Mouse (Mus musculus) cerebellum, adult 2 months (tissue): ENCODE measurements around the gene Elf3. TPM values are rescaled to one million over a fixed set of nuclear protein-coding genes. Genes with fewer than 3 reads are reported as not detected.

Experiments used
- DNase-seq, 2 experiments: peaks; one replicate each; pipeline ENCODE4 v3.0.0; 2021
- H3K27ac ChIP-seq: fragments of 200-500 bp; 2 replicates; pipeline ENCODE4 v1.5.1; 2012; ENCODE audit warnings: low read length, control low read depth, inconsistent platforms; ENCODE audit not compliant: insufficient read depth
- H3K27me3 ChIP-seq: fragments of 200-500 bp; 2 replicates; pipeline ENCODE4 v1.6.1; 2012; ENCODE audit warnings: inconsistent platforms, mild to moderate bottlenecking, low read length, moderate library complexity; ENCODE audit not compliant: control insufficient read depth, insufficient read depth
- H3K4me1 ChIP-seq: fragments of 200-500 bp; 2 replicates; pipeline ENCODE4 v1.6.1; 2011; ENCODE audit warnings: low read length; ENCODE audit not compliant: control insufficient read depth, insufficient read depth
- H3K4me3 ChIP-seq: fragments of 200-500 bp; replicated peaks from 2 replicates; pipeline ENCODE3; 2011; ENCODE audit warnings: mild to moderate bottlenecking, low read depth, low read length, control low read depth; ENCODE audit not compliant: insufficient read depth
- CTCF ChIP-seq: fragments of 200-500 bp; IDR thresholded peaks from 2 replicates; pipeline ENCODE4 v1.5.1; 2011; ENCODE audit warnings: low read depth, mild to moderate bottlenecking, control low read depth, low read length, moderate library complexity, borderline replicate concordance; ENCODE audit not compliant: insufficient read depth
- POLR2A ChIP-seq: fragments of 200-500 bp; IDR thresholded peaks from 2 replicates; pipeline ENCODE4 v1.6.1; 2011; ENCODE audit warnings: low read length, control low read depth, borderline replicate concordance; ENCODE audit not compliant: insufficient read depth
- WGBS: fragments of 180-500 bp; shearing (Covaris S2); methylation state at CpG from one replicate; pipeline ENCODE4 v1.1.7; 2018; 5-methylcytosine and 5-hydroxymethylcytosine counted together
- polyA plus RNA-seq: library from polyadenylated mRNA; depleted of rRNA; stranded (reverse); fragments of >200 nt; gene quantifications from 2 replicates; pipeline ENCODE4 v1.2.3, GENCODE M21; 2012; rRNA removed

Elf3 gene
- polyA plus RNA-seq, 1 experiment: 0.34 TPM

DNA sequence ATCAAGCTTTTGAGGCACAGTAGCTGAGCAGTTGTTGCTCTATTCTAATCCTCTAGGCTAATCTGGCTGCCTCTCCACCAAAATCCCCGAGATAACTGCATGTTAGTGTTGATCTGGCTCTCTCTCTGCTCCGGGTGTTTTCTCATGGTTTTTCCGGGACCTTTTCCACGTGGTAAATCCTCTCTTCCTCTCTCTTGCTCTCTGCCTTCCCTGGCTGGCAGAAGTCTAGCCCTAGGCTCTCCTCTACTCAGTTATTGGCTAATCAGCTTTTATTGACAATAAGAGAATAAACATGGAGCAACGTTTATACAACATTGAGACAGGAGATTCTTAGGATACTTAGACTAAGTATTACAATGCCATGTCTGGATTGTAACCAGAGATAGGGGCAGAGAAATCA lies 47.9 kb downstream of the Elf3 start:
- 57% methylated on average over 5 of the region's 5 CpGs for WGBS
- H3K4me1 ChIP-seq: no peaks in the 10 kb centered on the region
- no peaks in the 10 kb centered on the region for H3K27me3 ChIP-seq
- no peak overlapping the region for H3K4me3 ChIP-seq
- no peak overlapping the region for H3K27ac ChIP-seq
- DNase-seq: no peak
- TF ChIP-seq CTCF: no peak
- TF ChIP-seq POLR2A: no peak

DNA sequence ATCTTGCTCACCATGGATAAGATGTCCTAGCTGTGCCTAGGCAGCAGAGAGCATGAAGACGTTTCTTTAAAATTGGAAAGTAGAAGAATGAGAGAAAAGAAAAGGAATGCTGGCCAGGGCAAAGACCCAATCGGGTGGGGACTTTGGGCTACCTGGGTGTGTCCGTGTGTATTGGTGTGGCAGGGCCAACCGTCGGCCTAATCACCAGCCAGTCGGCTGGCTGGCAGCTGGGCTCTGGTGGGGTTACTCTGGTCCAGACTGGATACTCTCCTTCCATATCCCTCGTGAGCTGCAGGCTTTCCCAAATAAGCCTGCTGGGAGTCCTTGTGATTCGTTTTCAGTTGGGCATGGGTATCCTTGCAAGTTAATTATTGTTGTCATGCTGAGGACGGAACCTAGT lies 49.7 kb downstream of the Elf3 start:
- DNase-seq: no peak
- Histone ChIP-seq H3K27ac (no peak overlapping the region), H3K4me3 (no peak overlapping the region), H3K27me3 (no peaks in the 10 kb centered on the region), H3K4me1 (no peaks in the 10 kb centered on the region)
- TF ChIP-seq CTCF: no peak
- no peak for TF ChIP-seq POLR2A
- WGBS: 67% methylated on average over 9 of the region's 9 CpGs

DNA sequence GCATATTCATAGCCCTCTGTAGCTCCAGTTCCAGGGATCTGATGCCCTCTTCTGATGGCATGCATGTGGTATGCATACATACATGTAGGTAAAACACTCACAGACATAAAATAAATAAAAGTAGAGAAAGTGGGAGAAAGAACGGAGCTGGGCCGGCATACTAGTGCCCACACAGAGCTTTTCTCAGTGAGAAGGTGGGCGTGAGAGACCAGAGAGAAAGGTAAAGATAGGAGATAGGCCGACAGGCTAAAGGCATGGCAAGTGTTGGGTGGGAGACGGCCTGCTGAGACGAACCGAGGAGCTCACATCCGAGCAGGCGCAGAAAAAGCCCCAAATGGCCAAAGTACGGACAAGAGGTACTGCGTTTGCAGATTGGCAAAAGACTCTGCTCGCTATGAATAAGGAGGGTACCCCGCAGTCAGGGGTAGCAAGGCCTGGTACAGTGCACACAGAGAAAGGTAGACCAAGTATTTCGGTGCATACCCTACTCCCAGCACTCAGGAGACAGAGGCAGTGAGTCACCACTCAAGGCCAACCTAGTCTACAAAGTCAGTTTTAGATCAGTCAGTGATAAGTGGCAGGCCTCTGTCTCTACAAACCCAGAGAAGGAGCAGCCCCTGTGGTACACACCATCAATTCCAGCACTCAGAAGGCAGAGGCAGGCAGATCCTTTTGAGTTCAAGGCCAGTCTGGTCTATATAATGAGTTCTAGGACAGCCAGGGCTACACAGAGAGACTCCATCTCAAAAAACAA lies 51.6 kb downstream of the Elf3 start:
- 94% methylated on average over 14 of the region's 14 CpGs for WGBS

DNA sequence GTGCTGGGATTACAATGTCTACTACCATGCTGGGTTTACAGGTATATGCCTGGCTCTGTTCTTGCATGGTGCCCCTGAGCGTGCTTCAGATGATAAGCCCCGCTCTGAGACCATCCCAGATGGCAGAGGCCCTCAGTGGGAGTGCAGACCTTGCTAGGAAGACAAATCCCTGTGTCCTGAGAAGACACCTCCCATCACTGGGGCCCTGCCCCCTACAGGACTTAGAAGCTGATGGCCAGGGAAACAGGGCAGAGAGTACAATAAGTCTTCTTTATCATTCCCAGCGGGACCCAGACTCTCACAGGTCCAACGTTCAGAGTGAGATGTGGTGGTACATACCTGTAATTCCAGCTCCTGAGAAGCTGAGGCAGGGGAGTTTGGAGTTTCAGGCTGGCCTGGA lies 53.1 kb downstream of the Elf3 start:
- 71% methylated on average over 4 of the region's 4 CpGs for WGBS
- TF ChIP-seq POLR2A: no peak
- no peak for TF ChIP-seq CTCF
- Histone ChIP-seq H3K27ac (no peak overlapping the region), H3K27me3 (no peaks in the 10 kb centered on the region), H3K4me1 (no peaks in the 10 kb centered on the region), H3K4me3 (no peak overlapping the region)
- DNase-seq: no peak

More for the DNA sequence above, 51.6 kb downstream of the Elf3 start:
- no peaks in the 10 kb centered on the region for H3K27me3 ChIP-seq
- H3K4me3 ChIP-seq: no peak overlapping the region
- no peak overlapping the region for H3K27ac ChIP-seq
- TF ChIP-seq CTCF: no peak
- no peak for TF ChIP-seq POLR2A
- H3K4me1 ChIP-seq: no peaks in the 10 kb centered on the region
- DNase-seq: no peak

DNA sequence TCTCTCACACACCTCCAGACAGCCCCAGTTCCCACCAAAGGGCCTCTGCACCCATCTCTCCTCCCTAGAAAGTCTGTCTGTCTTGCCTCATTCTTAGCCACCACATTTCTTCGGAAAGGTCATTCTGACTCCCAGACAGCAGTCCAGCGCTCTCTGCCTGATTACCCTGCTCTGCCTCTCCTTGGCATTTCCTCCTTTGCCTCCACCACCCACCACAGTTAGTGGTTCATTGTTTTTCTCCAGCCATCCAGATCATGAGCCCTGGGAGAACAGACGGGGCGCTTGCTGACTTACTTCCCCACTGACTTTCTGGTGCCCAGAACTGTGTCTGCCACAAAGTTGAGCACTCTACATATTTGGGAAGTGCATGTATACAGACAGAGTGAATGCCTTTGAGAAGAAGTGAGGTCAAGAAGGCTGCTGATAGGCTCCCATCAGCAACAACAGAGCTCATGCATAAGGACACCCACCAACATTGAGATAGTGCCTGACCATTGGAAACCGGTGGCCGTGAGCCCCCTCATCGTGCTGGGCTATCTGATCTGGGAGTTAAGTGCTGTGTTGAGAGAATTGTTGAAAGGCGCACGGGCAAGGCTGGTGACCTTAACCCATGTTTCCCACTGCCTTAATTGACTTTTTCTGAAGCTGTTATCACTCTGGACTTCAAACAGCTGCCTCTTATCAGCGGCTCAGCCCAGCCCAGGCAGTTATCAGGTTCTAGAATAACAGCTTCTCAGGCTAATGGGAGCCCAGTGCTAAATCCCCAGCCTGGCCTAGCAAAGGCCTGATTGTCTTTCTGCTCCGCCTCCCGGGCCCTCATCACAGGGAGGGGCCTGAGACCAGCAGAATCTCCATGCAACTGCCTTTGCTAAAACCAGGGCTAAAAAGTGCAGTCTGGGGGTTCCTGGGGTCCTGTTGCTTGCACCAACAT lies 53.9 kb downstream of the Elf3 start:
- H3K27ac ChIP-seq: no peak overlapping the region
- WGBS: 53% methylated on average over 12 of the region's 12 CpGs
- no peaks in the 10 kb centered on the region for H3K4me1 ChIP-seq
- DNase-seq: no peak
- TF ChIP-seq CTCF (no peak), POLR2A (no peak)
- no peak overlapping the region for H3K4me3 ChIP-seq
- H3K27me3 ChIP-seq: no peaks in the 10 kb centered on the region

Other genes with a start within 250 kb of the Elf3 start
- gene Lgr6, start 153.3 kb downstream of the Elf3 start, polyA plus RNA-seq: 2.9 and 3.0 TPM in 2 replicates
- 0.25 and 0.29 TPM in 2 replicates for gene Ptpn7, start 125.9 kb downstream of the Elf3 start, polyA plus RNA-seq
- 285 and 297 TPM in 2 replicates for gene Arl8a, start 111.7 kb downstream of the Elf3 start, polyA plus RNA-seq
- gene Gpr37l1, start 90.9 kb downstream of the Elf3 start, polyA plus RNA-seq: 555 and 600 TPM in 2 replicates
- gene Rnpep, start 25.5 kb upstream of the Elf3 start, polyA plus RNA-seq: 54.2 and 54.4 TPM in 2 replicates
- gene Timm17a, start 55.2 kb upstream of the Elf3 start, polyA plus RNA-seq: 104 and 110 TPM in 2 replicates
- gene Lmod1, start 66.2 kb upstream of the Elf3 start, polyA plus RNA-seq: 0.47 and 0.59 TPM in 2 replicates
- gene Shisa4, start 116.7 kb upstream of the Elf3 start, polyA plus RNA-seq: 130 and 147 TPM in 2 replicates
- 139 and 157 TPM in 2 replicates for gene Ipo9, start 171.9 kb upstream of the Elf3 start, polyA plus RNA-seq